Mouse (Mus musculus) intestine, postnatal 0 days (tissue): ENCODE measurements around the gene Muc20. TPM values are rescaled to one million over a fixed set of nuclear protein-coding genes. Genes with fewer than 3 reads are reported as not detected.

Experiments used
- ATAC-seq: fragments of 200-750 bp; cut with Nextera tagmentation; 2 replicates; pipeline ENCODE4 v1.8.0; 2017; ENCODE audit warnings: mild to moderate bottlenecking, moderate TSS enrichment, moderate library complexity
- H3K27ac ChIP-seq: fragments of 300-500 bp; sonication (generic); 2 replicates; pipeline ENCODE4 v1.5.1; 2014; ENCODE audit warnings: mild to moderate bottlenecking, low read depth, low read length, moderate library complexity
- H3K27me3 ChIP-seq: fragments of 300-500 bp; sonication (generic); replicated peaks from 2 replicates; pipeline ENCODE4 v1.6.1; 2014; ENCODE audit warnings: low read length, mixed read lengths; ENCODE audit not compliant: control insufficient read depth, insufficient read depth
- H3K36me3 ChIP-seq: fragments of 300-500 bp; sonication (generic); 2 replicates; pipeline ENCODE4 v1.6.1; 2014; ENCODE audit warnings: mild to moderate bottlenecking, moderate library complexity; ENCODE audit not compliant: control insufficient read depth, insufficient read depth
- H3K4me1 ChIP-seq: fragments of 300-500 bp; sonication (generic); replicated peaks from 2 replicates; pipeline ENCODE4 v1.6.1; 2014; ENCODE audit warnings: antibody characterized with exemption, low read length, mixed read lengths; ENCODE audit not compliant: control insufficient read depth, insufficient read depth
- H3K4me2 ChIP-seq: fragments of 300-500 bp; sonication (generic); replicated peaks from 2 replicates; pipeline ENCODE4 v1.6.1; 2014; ENCODE audit warnings: low read depth, mild to moderate bottlenecking, moderate library complexity
- H3K4me3 ChIP-seq: fragments of 300-500 bp; sonication (generic); 2 replicates; pipeline ENCODE4 v1.5.1; 2014; ENCODE audit warnings: low read depth, low read length
- H3K9ac ChIP-seq: fragments of 300-500 bp; sonication (generic); 2 replicates; pipeline ENCODE4 v1.6.1; 2014; ENCODE audit warnings: mild to moderate bottlenecking, low read depth, low read length
- H3K9me3 ChIP-seq: fragments of 300-500 bp; sonication (generic); 2 replicates; pipeline ENCODE4 v1.6.1; 2016; ENCODE audit warnings: mixed run types; ENCODE audit not compliant: control insufficient read depth
- CTCF ChIP-seq: sonication (generic); IDR thresholded peaks from 2 replicates; pipeline ENCODE4 v1.5.1; 2016; ENCODE audit warnings: low read depth, mild to moderate bottlenecking, control low read depth, antibody characterized with exemption, moderate library complexity
- WGBS: fragments of 180-500 bp; shearing (Covaris S2); extraction: QIAGEN DNeasy Blood & Tissue Kit; methylation state at CpG from one replicate; pipeline ENCODE4 v1.1.7; 2014; 5-methylcytosine and 5-hydroxymethylcytosine counted together
- polyA plus RNA-seq: library from polyadenylated mRNA; unstranded; fragments of >200 nt; fragmentation: Nextera tagmentation; extraction: Ambion mirVana; gene quantifications from 2 replicates; pipeline ENCODE4 v1.2.1, GENCODE M21; 2015

Gene Muc20
- polyA plus RNA-seq, 1 experiment from 2014 or later: not detected

- Histone ChIP-seq H3K9ac (no peak overlapping the region), H3K36me3 (no peaks in the 10 kb centered on the region), H3K9me3 (no peaks in the 10 kb centered on the region), H3K4me3 (peak overlapping the region; percentile 40), H3K4me1 (0 out of 2 replicates have a peak, but pooled peaks cover 8% of the 10 kb centered on the region), H3K27me3 (no peaks in the 10 kb centered on the region), H3K27ac (no peak overlapping the region), H3K4me2 (peak overlapping the region; percentile 70)
- ATAC-seq: no peak
- TF ChIP-seq CTCF: no peak
- WGBS: 18% methylated on average over 14 of the region's 14 CpGs
Observed at GRCm38 (mm10) chr16:32814539-32814938, 17.3 kb upstream of the Muc20 start.

DNA sequence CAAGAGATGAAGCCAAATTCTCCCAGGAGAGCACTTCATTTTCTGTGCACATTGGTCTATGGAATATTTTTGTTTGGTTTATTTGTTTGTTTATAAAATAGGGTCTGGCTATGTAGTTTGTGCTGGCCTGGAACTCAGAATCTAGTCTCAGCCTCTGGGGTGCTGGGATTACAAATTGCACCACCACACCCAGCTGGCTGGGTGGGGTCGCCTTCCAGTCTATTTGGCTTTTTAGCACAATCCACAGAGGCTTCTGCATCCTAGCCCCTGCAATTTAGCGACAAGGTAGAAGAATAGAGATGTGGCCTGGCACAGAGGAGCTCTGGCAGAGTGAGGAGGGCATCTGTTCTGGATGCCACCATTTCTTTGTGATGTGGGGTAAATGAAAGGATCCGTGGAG, 16.5 kb upstream of the Muc20 start:
- WGBS: 80% methylated on average over 3 of the region's 3 CpGs
- no peak overlapping the region for H3K4me2 ChIP-seq
- TF ChIP-seq CTCF: no peak

DNA sequence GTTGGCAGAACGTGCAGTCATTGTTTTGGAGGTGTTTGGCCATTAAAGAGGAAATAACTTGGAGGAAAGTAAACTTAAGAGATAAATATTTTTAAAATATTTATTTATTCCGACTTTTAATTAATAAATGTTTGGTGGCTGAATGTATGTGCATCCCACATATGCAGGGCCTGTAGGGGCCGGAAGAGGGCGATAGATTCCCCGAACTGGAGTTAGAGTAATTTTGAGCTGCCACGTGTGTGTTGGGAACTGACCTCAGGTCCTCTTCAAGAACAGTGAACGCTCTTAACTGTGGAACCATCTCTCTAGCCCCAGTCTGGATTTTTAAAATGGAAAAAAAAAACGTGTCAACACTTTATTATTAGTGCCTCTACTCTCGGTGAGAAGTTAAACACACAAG, 16.1 kb upstream of the Muc20 start:
- H3K4me2 ChIP-seq: peak overlapping the region; percentile 47
- ATAC-seq: no peak
- H3K9me3 ChIP-seq: no peaks in the 10 kb centered on the region
- no peak overlapping the region for H3K9ac ChIP-seq
- H3K36me3 ChIP-seq: no peaks in the 10 kb centered on the region
- no peaks in the 10 kb centered on the region for H3K27me3 ChIP-seq
- TF ChIP-seq CTCF: no peak
- H3K27ac ChIP-seq: no peak overlapping the region
- H3K4me3 ChIP-seq: 0 out of 2 replicates have a peak overlapping the region, but pooled peaks have one; percentile 11
- 0 out of 2 replicates have a peak, but pooled peaks cover 8% of the 10 kb centered on the region for H3K4me1 ChIP-seq
- WGBS: 49% methylated on average over 9 of the region's 9 CpGs

More for the DNA sequence above, 16.5 kb upstream of the Muc20 start:
- H3K36me3 ChIP-seq: no peaks in the 10 kb centered on the region
- H3K4me1 ChIP-seq: 0 out of 2 replicates have a peak, but pooled peaks cover 8% of the 10 kb centered on the region
- no peak for ATAC-seq
- no peaks in the 10 kb centered on the region for H3K9me3 ChIP-seq
- H3K4me3 ChIP-seq: no peak overlapping the region
- no peaks in the 10 kb centered on the region for H3K27me3 ChIP-seq
- H3K9ac ChIP-seq: no peak overlapping the region
- no peak overlapping the region for H3K27ac ChIP-seq

DNA sequence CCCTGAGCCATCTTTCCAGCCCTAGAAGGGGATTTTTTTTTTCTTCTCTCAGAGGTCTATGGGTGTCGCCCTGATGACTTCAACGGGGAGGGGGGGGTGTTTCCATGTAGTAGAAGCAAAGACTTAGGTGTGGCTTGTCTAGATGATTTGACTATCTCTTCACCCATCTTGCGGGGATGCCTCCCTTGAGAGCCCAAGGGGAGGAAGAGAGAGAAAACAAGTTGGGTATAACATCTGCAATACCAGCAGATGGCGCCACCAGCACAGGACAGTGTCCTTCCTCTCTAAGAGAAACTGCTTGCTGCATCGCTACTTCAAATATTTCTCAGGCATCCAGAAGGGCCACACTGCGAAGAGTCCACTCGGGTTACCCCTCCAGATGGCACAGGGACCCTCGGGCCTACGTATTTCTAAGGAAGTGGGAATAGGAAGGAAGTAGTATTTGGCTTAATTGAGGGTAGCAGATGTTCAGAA, 15.7 kb upstream of the Muc20 start:
- H3K9me3 ChIP-seq: no peaks in the 10 kb centered on the region
- no peaks in the 10 kb centered on the region for H3K36me3 ChIP-seq
- H3K4me3 ChIP-seq: 0 out of 2 replicates have a peak overlapping the region, but pooled peaks have one; percentile 11
- peaks cover 8% of the 10 kb centered on the region; the same call in 1 of the 2 replicates for H3K4me1 ChIP-seq
- H3K9ac ChIP-seq: no peak overlapping the region
- ATAC-seq: no peak
- H3K27ac ChIP-seq: no peak overlapping the region
- TF ChIP-seq CTCF: peak; percentile 97
- WGBS: 2% methylated on average over 9 of the region's 9 CpGs
- peak overlapping the region; percentile 47 for H3K4me2 ChIP-seq
- no peaks in the 10 kb centered on the region for H3K27me3 ChIP-seq

DNA sequence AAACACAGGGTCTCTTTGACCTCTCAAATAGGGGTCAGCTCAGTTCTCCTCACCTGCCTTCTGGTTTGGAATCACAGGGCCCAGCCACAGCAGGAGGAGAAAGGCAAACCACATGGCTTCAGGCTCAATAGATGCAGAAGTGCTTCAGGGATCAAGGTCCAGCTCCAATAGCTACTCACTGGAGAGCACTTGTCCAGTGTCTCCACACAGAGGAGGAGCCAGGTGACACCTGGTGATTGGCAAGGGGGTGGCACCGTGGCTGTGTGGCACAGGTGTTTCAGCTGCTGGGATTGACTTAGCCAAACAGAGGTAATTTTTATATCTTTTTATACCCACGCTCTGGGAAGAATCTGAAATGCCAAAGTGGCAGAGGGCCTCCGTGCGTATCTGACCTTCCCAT, 13.1 kb upstream of the Muc20 start, which contains the start of gene Smbd1:
Gene Smbd1, minus strand, starts transcription at position 157 of the 400 bp plus-strand sequence.
- ATAC-seq: peak; percentile 76
- Histone ChIP-seq H3K27ac (no peak within 1 kb of the TSS), H3K4me1 (peaks cover 8% of the 10 kb centered on the region; the same call in 1 of the 2 replicates), H3K9ac (no peak within 1 kb of the TSS), H3K9me3 (no peaks in the 10 kb centered on the region), H3K36me3 (no peaks in the 10 kb centered on the region), H3K4me2 (no peak within 1 kb of the TSS), H3K27me3 (no peaks in the 10 kb centered on the region), H3K4me3 (no peak within 1 kb of the TSS)
- WGBS: 55% methylated on average over 4 of the region's 4 CpGs
- TF ChIP-seq CTCF: peak; percentile 64

DNA sequence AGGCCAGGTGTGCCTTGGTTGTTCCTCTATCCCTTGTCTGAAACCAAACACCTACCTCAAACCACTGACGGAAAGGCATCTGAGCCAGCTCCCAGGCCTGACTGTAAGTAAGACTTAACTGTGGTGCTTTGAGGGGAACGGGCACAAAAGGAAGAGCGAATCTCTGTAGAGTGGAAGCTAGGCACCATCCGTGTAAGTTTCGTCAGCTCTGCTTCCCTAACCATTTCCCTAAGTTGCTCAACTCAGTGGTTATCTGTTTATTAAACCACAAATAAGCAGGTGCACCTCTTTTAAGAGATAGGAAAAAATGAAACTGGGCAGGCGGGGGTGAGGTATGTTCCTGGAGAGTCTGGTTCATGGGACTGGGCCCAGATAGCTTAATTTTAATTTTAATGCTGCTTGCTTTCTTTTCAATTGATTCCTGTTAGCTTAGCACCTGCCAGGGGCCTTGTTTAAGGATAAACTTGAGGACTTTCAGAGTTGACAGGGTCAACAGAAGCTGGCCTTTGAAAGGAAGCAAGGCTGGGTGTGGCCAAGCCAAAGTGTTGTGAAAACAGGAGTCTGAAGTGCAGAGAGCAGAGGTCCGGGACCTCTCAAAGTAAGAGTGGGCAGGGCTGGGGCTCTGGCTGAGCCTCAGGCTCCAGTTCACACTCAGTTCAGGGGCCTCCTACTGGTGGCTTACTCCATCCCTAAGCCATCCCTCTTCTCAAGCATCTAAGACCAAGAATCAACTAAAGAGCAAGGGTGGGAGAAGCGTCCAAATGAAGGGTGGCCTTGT, 10.4 kb upstream of the Muc20 start:
- no peaks in the 10 kb centered on the region; the same call in 1 of the 2 replicates for H3K4me1 ChIP-seq
- ATAC-seq: peak; percentile 76
- WGBS: 44% methylated on average over 8 of the region's 8 CpGs
- H3K27ac ChIP-seq: peak overlapping the region; percentile 28; the same call in 1 of the 2 replicates
- 0 out of 2 replicates have a peak overlapping the region, but pooled peaks have one; percentile 17 for H3K4me2 ChIP-seq
- H3K27me3 ChIP-seq: no peaks in the 10 kb centered on the region
- H3K9me3 ChIP-seq: no peaks in the 10 kb centered on the region
- TF ChIP-seq CTCF: peak; percentile 38
- H3K4me3 ChIP-seq: no peak overlapping the region
- H3K36me3 ChIP-seq: no peaks in the 10 kb centered on the region
- H3K9ac ChIP-seq: no peak overlapping the region
